Mouse (Mus musculus) olfactory bulb, adult 2 months (tissue): ENCODE measurements around the gene Grhpr. TPM values are rescaled to one million over a fixed set of nuclear protein-coding genes. Genes with fewer than 3 reads are reported as not detected.
"Not testable (repeated sequence)": the region's sequence is repeated elsewhere in the genome, so short reads cannot be mapped to it uniquely, and the experiment has no call there.

Source experiments
- H3K27ac ChIP-seq: fragments of 200-500 bp; 2 replicates; pipeline ENCODE4 v1.5.1; 2012; ENCODE audit warnings: low read depth, low read length; ENCODE audit not compliant: insufficient read depth
- H3K4me1 ChIP-seq: fragments of 200-500 bp; 2 replicates; pipeline ENCODE4 v1.6.1; 2012; ENCODE audit warnings: low read length; ENCODE audit not compliant: control insufficient read depth, insufficient read depth
- H3K4me3 ChIP-seq: fragments of 200-500 bp; 2 replicates; pipeline ENCODE4 v1.5.1; 2012; ENCODE audit warnings: mild to moderate bottlenecking, low read depth, low read length, moderate library complexity; ENCODE audit not compliant: insufficient read depth
- CTCF ChIP-seq: fragments of 200-500 bp; IDR thresholded peaks from 2 replicates; pipeline ENCODE4 v1.5.1; 2012; ENCODE audit warnings: low read depth, mild to moderate bottlenecking, low read length, moderate library complexity; ENCODE audit not compliant: insufficient read depth
- POLR2A ChIP-seq: fragments of 200-500 bp; IDR thresholded peaks from 2 replicates; pipeline ENCODE4 v1.6.1; 2012; ENCODE audit warnings: mild to moderate bottlenecking, low read depth, low read length, moderate library complexity; ENCODE audit not compliant: insufficient read depth
- WGBS: fragments of 180-500 bp; shearing (Covaris S2); methylation state at CpG from one replicate; pipeline ENCODE4 v1.1.7; 2018; 5-methylcytosine and 5-hydroxymethylcytosine counted together
- polyA plus RNA-seq: library from polyadenylated mRNA; stranded (reverse); fragments of >200 nt; gene quantifications from 2 replicates; pipeline ENCODE4 v1.2.4, GENCODE M21; 2012; ENCODE audit warnings: low replicate concordance; ENCODE audit not compliant: missing spikeins, insufficient read depth, insufficient read length

Grhpr gene
- polyA plus RNA-seq, 1 experiment = not detected

DNA sequence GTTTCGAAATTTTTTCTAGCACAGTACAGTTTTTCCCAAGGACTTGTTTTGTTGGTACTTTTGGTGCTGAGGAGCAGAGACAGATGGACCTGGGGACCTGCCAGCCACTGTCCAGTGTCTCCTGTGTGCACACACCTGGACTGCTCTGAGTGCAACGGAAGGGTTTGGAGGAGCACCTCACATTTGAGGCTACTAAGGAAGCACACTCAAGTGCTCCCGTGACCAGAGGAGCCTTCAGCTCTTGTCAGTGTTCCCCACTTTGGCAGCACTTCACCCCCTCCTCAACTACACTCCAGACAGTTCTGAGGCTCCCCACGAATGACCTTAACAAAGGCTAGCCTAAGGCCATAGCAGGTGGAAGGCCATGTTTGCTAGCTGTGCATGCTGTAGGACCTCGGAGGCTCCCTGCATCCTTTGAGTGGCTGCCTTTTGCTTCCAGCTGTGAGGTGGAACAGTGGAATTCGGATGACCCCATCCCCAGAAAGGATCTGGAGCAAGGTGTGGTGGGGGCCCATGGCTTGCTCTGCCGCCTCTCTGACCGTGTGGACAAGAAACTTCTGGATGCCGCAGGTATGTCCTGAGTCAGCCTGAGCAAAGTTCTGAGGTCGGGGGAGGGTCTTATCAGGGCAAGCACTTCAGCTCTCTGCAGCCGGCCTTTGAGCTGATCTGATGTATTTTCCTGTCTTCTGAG lies 1.4 kb downstream of the Grhpr start:
- Histone ChIP-seq H3K4me1 (peaks cover 9% of the 10 kb centered on the region; the same call in 1 of the 2 replicates), H3K4me3 (no peak overlapping the region), H3K27ac (no peak overlapping the region)
- WGBS = 82% methylated on average over 11 of the region's 11 CpGs
- TF ChIP-seq CTCF (no peak), POLR2A (no peak)

DNA sequence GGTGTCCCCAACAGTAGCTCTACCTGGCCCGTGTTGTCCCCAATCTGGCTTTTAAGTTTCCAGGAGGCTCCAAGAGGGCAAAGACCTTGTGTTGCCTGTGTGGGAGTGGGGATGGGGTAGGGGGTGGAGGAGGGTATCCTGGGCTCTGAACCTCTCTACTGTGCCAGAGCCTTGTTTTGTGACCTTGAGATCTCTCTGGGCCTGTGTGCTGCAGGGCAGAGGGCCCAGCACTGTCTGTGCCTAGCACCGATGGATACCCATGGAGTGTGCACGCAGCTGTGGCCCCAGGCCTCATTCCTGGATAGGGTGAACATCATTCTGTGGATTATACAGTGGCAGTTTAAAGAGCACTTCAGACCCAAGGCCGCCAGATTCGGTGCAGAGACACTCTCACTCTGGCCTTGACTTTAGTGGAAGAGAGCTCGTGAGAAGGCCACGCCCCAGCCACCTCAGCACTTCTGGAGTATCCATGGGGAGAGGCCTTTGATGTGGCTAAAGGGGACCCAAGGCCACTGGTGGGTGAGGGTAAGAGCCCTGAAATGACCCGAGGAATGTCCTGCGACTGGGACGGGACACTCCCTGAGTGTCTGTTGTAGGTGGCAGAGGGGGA lies 2.0 kb downstream of the Grhpr start:
- 93% methylated on average over 10 of the region's 10 CpGs for WGBS
- no peak for TF ChIP-seq POLR2A
- TF ChIP-seq CTCF = no peak
- no peak overlapping the region for H3K27ac ChIP-seq
- peaks cover 9% of the 10 kb centered on the region; the same call in 1 of the 2 replicates for H3K4me1 ChIP-seq
- no peak overlapping the region for H3K4me3 ChIP-seq

DNA sequence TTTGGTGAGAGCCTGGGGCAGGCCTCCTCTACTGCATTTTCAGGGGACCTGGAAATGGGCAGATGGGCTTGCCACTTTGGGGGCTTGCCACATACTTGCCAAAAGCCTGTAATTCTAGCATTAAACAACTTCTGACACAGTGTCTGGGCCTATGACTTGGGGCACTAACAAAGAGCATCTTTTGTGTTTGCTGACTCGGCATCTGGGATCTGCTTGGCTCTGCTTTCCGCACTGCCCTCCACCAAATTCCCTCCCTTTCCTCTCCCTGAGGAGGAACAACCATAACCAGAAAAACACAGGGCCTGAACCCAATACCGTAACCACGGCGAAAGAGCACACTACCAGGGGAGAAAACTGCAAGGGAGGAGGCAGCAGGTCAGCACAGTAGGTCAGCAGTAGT lies 9.4 kb downstream of the Grhpr start:
- no peak overlapping the region for H3K27ac ChIP-seq
- no peak overlapping the region for H3K4me3 ChIP-seq
- H3K4me1 ChIP-seq = no peaks in the 10 kb centered on the region
- 83% methylated on average over 5 of the region's 5 CpGs for WGBS
- no peak for TF ChIP-seq CTCF
- no peak for TF ChIP-seq POLR2A

DNA sequence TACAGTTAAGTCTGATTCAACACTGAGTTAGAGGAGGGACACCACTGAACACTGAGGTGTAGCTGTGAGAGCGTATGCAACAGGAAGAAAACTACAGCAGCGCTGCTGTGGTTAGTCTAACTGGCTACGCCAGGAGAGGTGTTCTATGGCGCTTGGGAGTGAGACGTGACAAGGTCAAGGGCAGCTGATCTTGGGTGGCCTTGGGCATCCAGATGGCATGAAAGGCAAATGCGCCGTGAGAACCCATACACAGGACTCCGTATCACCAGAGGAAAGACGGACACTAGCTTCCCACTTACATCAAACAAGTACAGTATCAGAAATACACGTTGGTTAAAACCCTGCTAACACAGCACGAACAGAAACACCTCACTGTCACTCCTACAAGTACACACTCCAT lies 11.1 kb downstream of the Grhpr start:
- 91% methylated on average over 11 of the region's 11 CpGs for WGBS
- H3K27ac ChIP-seq = not testable (repeated sequence)

DNA sequence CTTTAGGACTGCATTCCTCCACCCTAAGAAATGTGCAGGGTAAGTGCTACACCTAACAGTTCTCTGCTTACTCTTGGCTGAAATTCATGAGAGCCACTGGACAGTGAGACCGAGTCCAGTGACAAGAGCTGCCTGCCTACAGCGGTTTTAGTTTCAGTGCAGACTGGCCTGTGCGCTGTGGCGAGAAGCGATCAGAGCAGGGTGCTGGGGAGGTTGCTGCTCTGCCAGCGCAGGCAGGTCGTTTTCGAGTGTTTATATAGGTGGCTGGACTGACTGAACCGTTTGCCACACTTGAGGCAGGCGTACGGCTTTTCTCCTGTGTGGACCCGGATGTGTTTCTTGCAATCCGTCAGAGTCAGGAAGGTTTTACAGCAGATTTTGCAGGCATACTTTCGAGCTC lies 12.0 kb downstream of the Grhpr start:
- H3K4me3 ChIP-seq, H3K4me1 ChIP-seq, H3K27ac ChIP-seq: not testable (repeated sequence)
- WGBS = 89% methylated on average over 14 of the region's 14 CpGs

More for the DNA sequence above, 11.1 kb downstream of the Grhpr start:
- H3K4me1 ChIP-seq, H3K4me3 ChIP-seq: not testable (repeated sequence)

DNA sequence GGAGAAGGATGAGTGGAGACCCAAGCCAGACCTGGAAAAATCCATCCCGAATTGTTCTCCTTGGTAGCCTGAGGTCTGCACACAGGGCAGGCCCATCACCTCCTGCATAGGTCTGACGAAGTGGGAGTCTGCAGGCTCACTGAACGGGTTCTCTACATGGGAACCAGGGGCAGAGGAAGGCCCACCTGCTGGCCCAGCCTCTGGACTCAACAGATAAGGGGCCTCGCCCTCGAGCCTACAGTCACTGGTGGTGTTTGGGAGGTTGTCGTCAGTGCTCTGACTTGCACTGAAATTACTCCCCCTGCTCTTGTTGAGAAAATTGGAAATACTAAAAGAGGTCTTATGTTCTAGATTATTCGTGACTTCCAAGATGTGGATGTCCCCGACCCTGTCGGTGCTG lies 12.7 kb downstream of the Grhpr start:
- Histone ChIP-seq H3K27ac (no peak overlapping the region), H3K4me3 (no peak overlapping the region), H3K4me1 (no peaks in the 10 kb centered on the region)
- 94% methylated on average over 9 of the region's 9 CpGs for WGBS
- TF ChIP-seq POLR2A (no peak), CTCF (no peak)

DNA sequence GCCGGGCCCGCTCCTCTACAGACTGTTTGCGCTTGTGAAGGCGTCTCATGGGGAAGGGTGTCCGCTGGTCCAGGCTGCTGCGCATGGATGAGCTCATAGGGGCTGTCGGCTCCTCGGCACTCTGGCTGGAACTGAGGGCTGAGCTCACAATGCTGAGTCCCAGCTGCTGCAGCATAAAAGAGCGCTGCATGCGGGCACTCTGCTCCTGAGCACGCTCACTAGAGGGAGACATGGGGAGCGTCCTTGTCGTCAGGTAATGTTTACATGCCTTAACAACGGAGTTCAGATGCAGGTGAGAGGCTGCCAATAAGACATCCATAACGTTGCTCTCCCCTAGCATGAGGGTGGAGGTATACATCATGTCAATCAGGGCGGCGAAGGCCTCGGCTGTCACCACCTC lies 13.6 kb downstream of the Grhpr start:
- WGBS = 81% methylated on average over 18 of the region's 18 CpGs
- H3K4me1 ChIP-seq = no peaks in the 10 kb centered on the region

DNA sequence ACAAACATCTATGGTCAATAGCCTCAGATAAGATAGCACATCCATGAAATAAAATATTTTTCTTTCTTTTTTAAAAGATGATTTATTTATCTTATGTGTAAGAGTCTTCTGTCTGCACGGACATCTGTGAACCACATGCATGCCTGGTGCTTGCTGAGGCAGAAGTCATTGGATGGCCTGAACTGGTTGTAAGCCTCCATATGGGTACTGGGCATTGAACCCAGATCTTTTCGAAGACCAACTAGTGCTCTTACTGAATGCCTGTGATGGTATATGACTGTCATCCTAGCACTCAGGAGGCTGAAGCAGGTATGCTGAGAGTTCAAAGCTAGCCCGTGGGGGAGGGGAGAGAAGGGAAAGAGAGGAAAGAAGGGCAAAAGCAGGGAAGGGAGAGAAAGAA lies 16.9 kb downstream of the Grhpr start:
- TF ChIP-seq CTCF (no peak), POLR2A (no peak)
- H3K4me3 ChIP-seq = no peak overlapping the region
- 78% methylated on average over 3 of the region's 3 CpGs for WGBS
- H3K27ac ChIP-seq = no peak overlapping the region
- H3K4me1 ChIP-seq = no peaks in the 10 kb centered on the region

More for the DNA sequence above, 13.6 kb downstream of the Grhpr start:
- TF ChIP-seq CTCF (no peak), POLR2A (no peak)
- Histone ChIP-seq H3K4me3 (no peak overlapping the region), H3K27ac (no peak overlapping the region)

DNA sequence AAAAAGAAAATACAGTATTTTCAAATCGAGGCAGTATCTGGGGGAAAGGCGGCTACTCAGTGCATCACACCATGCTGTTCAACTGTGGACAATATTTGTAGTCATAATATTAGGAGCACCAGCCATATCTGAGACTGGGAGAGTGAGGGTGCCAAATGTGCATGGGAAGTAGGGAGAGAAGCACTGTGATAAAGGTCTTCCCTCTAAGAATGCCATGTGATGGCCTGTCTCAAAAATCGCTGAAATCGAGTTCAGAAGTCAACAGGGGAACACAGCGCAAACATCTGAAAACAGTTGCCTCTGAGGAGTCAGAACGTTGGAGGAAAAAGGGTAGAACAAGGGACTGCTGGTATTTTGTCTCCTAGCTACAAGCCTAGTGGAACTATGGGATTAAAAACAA lies 18.8 kb downstream of the Grhpr start:
- Histone ChIP-seq H3K27ac (no peak overlapping the region), H3K4me3 (no peak overlapping the region), H3K4me1 (no peaks in the 10 kb centered on the region)
- TF ChIP-seq POLR2A (no peak), CTCF (no peak)
- WGBS = 85% methylated on average over 6 of the region's 6 CpGs
